ENCODE assay signal across 8 mouse cellular contexts in genomic region chr1:35875210-35875811, GRCm38 (mm10).
A peak's percentile ranks its signal among the peaks of the same experiment; 100 is the strongest.
DNase-seq lines count a peak whose midpoint lies in the region; ATAC-seq lines count a peak whose summit lies in the region.

No protein-coding gene starts in this region.

- no peaks in the 10 kb centered on the region for H3K9me3 ChIP-seq in kidney, embryonic 14.5 days (ENCODE audit: control insufficient read depth, low read length)

- H3K4me1 ChIP-seq in kidney, embryonic 14.5 days (ENCODE audit: control insufficient read depth, insufficient read depth, low read length), result no peaks in the 10 kb centered on the region

- no peak overlapping the region for H3K4me3 ChIP-seq in kidney, embryonic 14.5 days (ENCODE audit: low read length)

- intact Hi-C loops in heart, postnatal 10 days (cut with DNase I), result loop anchor here (5.0 kb wide), 1 partner anchor 187 kb away; no protein-coding TSS in a partner anchor

- H3K4me2 ChIP-seq in kidney, embryonic 14.5 days (replicated peaks; ENCODE audit: low read depth, low read length), result no peak overlapping the region

- DNase-seq in kidney, adult 11 months, result peak; percentile 48
- DNase-seq in cerebellum, adult 9-10 months, result peak; percentile 54
- peak; percentile 49 to 55 for DNase-seq in heart, postnatal 10 days
- peak; percentile 8 for DNase-seq in lung, postnatal 14 days
- DNase-seq in left cerebral cortex, adult 11 months (ENCODE audit: low spot score), result no peak
- no peak for DNase-seq in left cerebral cortex, adult 8-10 months (ENCODE audit: low spot score in 2 of 2)

- no peaks in the 10 kb centered on the region for H3K27me3 ChIP-seq in kidney, embryonic 14.5 days (ENCODE audit: control insufficient read depth, insufficient read depth, low read length)

- no peak overlapping the region for H3K9ac ChIP-seq in kidney, embryonic 14.5 days (ENCODE audit: low read depth, low read length)

- WGBS in kidney, embryonic 14.5 days, result 48% methylated on average over 11 of the region's 11 CpGs

- ATAC-seq in kidney, embryonic 14.5 days (ENCODE audit: low FRiP score, low TSS enrichment), result no peak
- no peak for ATAC-seq in inflammation-experienced regulatory T-cells, adult 6 months

- H3K27ac ChIP-seq in kidney, embryonic 14.5 days (ENCODE audit: low read depth, low read length), result no peak overlapping the region

- no peaks in the 10 kb centered on the region for H3K36me3 ChIP-seq in kidney, embryonic 14.5 days (ENCODE audit: control insufficient read depth, insufficient read depth, low read length)

Comparison
In these comparisons a context has a peak if more than half of its experiments do, and no peak if none do; other contexts are left out.
1. DNase-seq: peak in kidney, adult 11 months (single experiment), cerebellum, adult 9-10 months (single experiment), heart, postnatal 10 days (2 of 2) and lung, postnatal 14 days (single experiment); none in left cerebral cortex, adult 11 months (single experiment) and left cerebral cortex, adult 8-10 months (0 of 2).